Mouse (Mus musculus): ENCODE results near the gene Ier2. TPM values are rescaled to one million over a fixed set of nuclear protein-coding genes. Genes with fewer than 3 reads are reported as not detected.
A peak's percentile ranks its signal among the peaks of the same experiment; 100 is the strongest.

The Ier2 gene
- polyA plus RNA-seq, 1 experiment from 2014 or later, result 113 TPM

- H3K27me3 ChIP-seq, result no peaks in the 10 kb centered on the region
- ChIA-PET CTCF (no interaction called here), POLR2A (interaction anchor here (0.5 kb wide), 1 partner anchor 68 kb away, joined by 3 read pairs; no protein-coding TSS in a partner anchor)
- DNase-seq (ENCODE audit: low read depth, low spot score) (no peak), ATAC-seq (no peak)
- in situ Hi-C loops (cut with MboI; ENCODE audit: low pct_unique_long_range_greater_than_20kb), result loop anchor here (5.0 kb wide), 1 partner anchor 32 kb away; no protein-coding TSS in a partner anchor
- TF ChIP-seq CTCF (IDR thresholded peaks at IDR 0.05), result no peak
Measured at GRCm38 (mm10) chr8:84704867-84705831, 42.5 kb upstream of the Ier2 start.

- CTCF ChIA-PET, result no interaction called here
- ATAC-seq (no peak), DNase-seq (ENCODE audit: low read depth, low spot score) (no peak)
- in situ Hi-C loops (cut with MboI; ENCODE audit: low pct_unique_long_range_greater_than_20kb), result loop anchor here (5.0 kb wide), 1 partner anchor 33 kb away; no protein-coding TSS in a partner anchor
- POLR2A ChIA-PET, result interaction anchor here (0.5 kb wide), 1 partner anchor 68 kb away, joined by 3 read pairs; no protein-coding TSS in a partner anchor
- TF ChIP-seq CTCF (IDR thresholded peaks at IDR 0.05), result no peak
- no peaks in the 10 kb centered on the region for H3K27me3 ChIP-seq
Measured at GRCm38 (mm10) chr8:84704356-84704755, 41.7 kb upstream of the Ier2 start.

- DNase-seq (ENCODE audit: low read depth, low spot score), result no peak
- H3K27me3 ChIP-seq, result no peaks in the 10 kb centered on the region
- in situ Hi-C loops (cut with MboI; ENCODE audit: low pct_unique_long_range_greater_than_20kb), result loop anchor here (5.0 kb wide), 1 partner anchor 34 kb away; no protein-coding TSS in a partner anchor
- ChIA-PET CTCF (interaction anchor here (0.8 to 1.2 kb wide), 2 partner anchors 29 to 112 kb away, joined by 3 to 6 read pairs; no protein-coding TSS in a partner anchor), POLR2A (no interaction called here)
- TF ChIP-seq CTCF (IDR thresholded peaks at IDR 0.05), result no peak
- ATAC-seq, result no peak
Measured at GRCm38 (mm10) chr8:84703466-84704249, 41.0 kb upstream of the Ier2 start.

GRCm38 (mm10) chr8:84702963-84703465 lies 40.4 kb upstream of the Ier2 start:
- H3K27me3 ChIP-seq, result no peaks in the 10 kb centered on the region
- DNase-seq (ENCODE audit: low read depth, low spot score) (no peak), ATAC-seq (no peak)
- in situ Hi-C loops (cut with MboI; ENCODE audit: low pct_unique_long_range_greater_than_20kb), result loop anchor here (5.0 kb wide), 1 partner anchor 34 kb away; no protein-coding TSS in a partner anchor
- ChIA-PET CTCF (interaction anchor here (0.6 to 1.2 kb wide), 3 partner anchors 29 to 112 kb away, joined by 3 to 6 read pairs (median 3); no protein-coding TSS in a partner anchor), POLR2A (no interaction called here)
- no peak for TF ChIP-seq CTCF (IDR thresholded peaks at IDR 0.05)

- no peak for TF ChIP-seq CTCF (IDR thresholded peaks at IDR 0.05)
- in situ Hi-C loops (cut with MboI; ENCODE audit: low pct_unique_long_range_greater_than_20kb), result loop anchor here (5.0 kb wide), 1 partner anchor 35 kb away; no protein-coding TSS in a partner anchor
- POLR2A ChIA-PET, result no interaction called here
Measured at GRCm38 (mm10) chr8:84702561-84702960, 39.9 kb upstream of the Ier2 start.

GRCm38 (mm10) chr8:84700941-84701911 lies 38.6 kb upstream of the Ier2 start, which contains the start of gene Lyl1:
Gene Lyl1 (plus strand): TSS chr8:84701457.
- in situ Hi-C loops (cut with MboI; ENCODE audit: low pct_unique_long_range_greater_than_20kb), result loop anchor here (5.0 kb wide), 1 partner anchor 36 kb away; no protein-coding TSS in a partner anchor
- DNase-seq (ENCODE audit: low read depth, low spot score), result no peak
- no peaks in the 10 kb centered on the region for H3K27me3 ChIP-seq
- TF ChIP-seq CTCF (IDR thresholded peaks at IDR 0.05), result no peak
- POLR2A ChIA-PET, result interaction anchor here (0.7 to 2.7 kb wide), 2 partner anchors 114 to 336 kb away, joined by 3 to 6 read pairs; partner anchors contain the start of gene Tnpo2
- ATAC-seq, result no peak
- CTCF ChIA-PET, result interaction anchor here (1.3 to 3.7 kb wide), 3 partner anchors 104 to 114 kb away, joined by 5 to 20 read pairs (median 5); no protein-coding TSS in a partner anchor

More at GRCm38 (mm10) chr8:84702561-84702960, 39.9 kb upstream of the Ier2 start:
- no peak for ATAC-seq
- H3K27me3 ChIP-seq, result no peaks in the 10 kb centered on the region
- CTCF ChIA-PET, result interaction anchor here (0.6 to 1.2 kb wide), 2 partner anchors 108 to 113 kb away, joined by 3 to 6 read pairs; no protein-coding TSS in a partner anchor
- DNase-seq (ENCODE audit: low read depth, low spot score), result no peak

GRCm38 (mm10) chr8:84700526-84700925 lies 37.9 kb upstream of the Ier2 start:
- POLR2A ChIA-PET, result interaction anchor here (0.7 to 2.7 kb wide), 2 partner anchors 115 to 336 kb away, joined by 3 to 6 read pairs; partner anchors contain the start of gene Tnpo2
- TF ChIP-seq CTCF (IDR thresholded peaks at IDR 0.05), result no peak
- CTCF ChIA-PET, result interaction anchor here (1.3 to 3.7 kb wide), 3 partner anchors 104 to 115 kb away, joined by 5 to 20 read pairs (median 5); no protein-coding TSS in a partner anchor
- DNase-seq (ENCODE audit: low read depth, low spot score), result no peak
- ATAC-seq, result no peak
- no peaks in the 10 kb centered on the region for H3K27me3 ChIP-seq
- in situ Hi-C loops (cut with MboI; ENCODE audit: low pct_unique_long_range_greater_than_20kb), result loop anchor here (5.0 kb wide), 1 partner anchor 37 kb away; no protein-coding TSS in a partner anchor

- ATAC-seq (peak; percentile 34), DNase-seq (ENCODE audit: low read depth, low spot score) (no peak)
- no peaks in the 10 kb centered on the region for H3K27me3 ChIP-seq
- in situ Hi-C loops (cut with MboI; ENCODE audit: low pct_unique_long_range_greater_than_20kb), result loop anchor here (5.0 kb wide), 2 partner anchors 37 to 117 kb away; no protein-coding TSS in a partner anchor
- ChIA-PET CTCF (interaction anchor here (1.3 to 3.7 kb wide), 6 partner anchors 9 to 115 kb away, joined by 4 to 20 read pairs (median 5); no protein-coding TSS in a partner anchor), POLR2A (interaction anchor here (0.7 to 2.7 kb wide), 3 partner anchors 35 to 337 kb away, joined by 3 to 6 read pairs (median 3); partner anchors contain the start of gene Tnpo2)
- no peak for TF ChIP-seq CTCF (IDR thresholded peaks at IDR 0.05)
Measured at GRCm38 (mm10) chr8:84699861-84700322, 37.2 kb upstream of the Ier2 start.
